Mouse (Mus musculus): Measurements from ENCODE around the gene Htr3a. TPM values are rescaled to one million over a fixed set of nuclear protein-coding genes. Genes with fewer than 3 reads are reported as not detected.

The Htr3a gene
- total and polyA plus RNA-seq, 3 experiments, result not detected

GRCm38 (mm10) chr9:48916011-48916788 is 5.3 kb upstream of the Htr3a start:
- no peaks in the 10 kb centered on the region for H3K9me3 ChIP-seq (replicated peaks; ENCODE audit: insufficient read depth, low read length)
- no peak overlapping the region for H3K9ac ChIP-seq (ENCODE audit: control insufficient read depth, low read depth, low read length, poor library complexity, severe bottlenecking)
- H3K79me2 ChIP-seq (ENCODE audit: control insufficient read depth, insufficient read depth, low read length, poor library complexity), result no peaks in the 10 kb centered on the region
- no peaks in the 10 kb centered on the region for H3K36me3 ChIP-seq (ENCODE audit: control insufficient read depth in 1 of 2, insufficient read depth in 2 of 2, low read length in 2 of 2)
- H3K27me3 ChIP-seq (ENCODE audit: control insufficient read depth in 1 of 2, insufficient read depth in 2 of 2, low read length in 2 of 2), result peaks cover 2 to 4% of the 10 kb centered on the region in 2 experiments
- H3K4me1 ChIP-seq (ENCODE audit: control insufficient read depth in 1 of 2, insufficient read depth in 2 of 2, low read length in 2 of 2), result no peaks in the 10 kb centered on the region
- TF ChIP-seq SIN3A (IDR thresholded peaks at IDR 0.05; ENCODE audit: low read length), result no peak
- TF ChIP-seq CTCF (IDR thresholded peaks at IDR 0.05 in 2 of 3, conservative IDR thresholded peaks at IDR 0.05 in 1 of 3; ENCODE audit: control insufficient read depth in 1 of 3, insufficient read depth in 1 of 3, low read depth in 2 of 3, low read length in 3 of 3, poor library complexity in 1 of 3, severe bottlenecking in 1 of 3), result no peak
- no peak for TF ChIP-seq POLR2AphosphoS5 (IDR thresholded peaks at IDR 0.05; ENCODE audit: borderline replicate concordance, low read depth, low read length)
- TF ChIP-seq GABPA (IDR thresholded peaks at IDR 0.05; ENCODE audit: low read depth, low read length), result no peak
- TF ChIP-seq MAX (IDR thresholded peaks at IDR 0.05; ENCODE audit: low read length), result no peak
- TF ChIP-seq MYC (IDR thresholded peaks at IDR 0.05; ENCODE audit: low read depth, low read length), result no peak
- TF ChIP-seq TCF12 (IDR thresholded peaks at IDR 0.05; ENCODE audit: low read depth, low read length), result no peak
- no peak for TF ChIP-seq NRF1 (IDR thresholded peaks at IDR 0.05; ENCODE audit: insufficient read depth, low read depth, low read length, poor library complexity, severe bottlenecking)
- no peak for TF ChIP-seq POLR2AphosphoS2 (IDR thresholded peaks at IDR 0.05; ENCODE audit: low read length)
- no peak for TF ChIP-seq ZMIZ1 (IDR thresholded peaks at IDR 0.05; ENCODE audit: low read depth, low read length)
- TF ChIP-seq USF2 (IDR thresholded peaks at IDR 0.05; ENCODE audit: borderline replicate concordance in 1 of 2, insufficient read depth in 1 of 2, low read depth in 1 of 2, low read length in 2 of 2), result no peak
- no peak for TF ChIP-seq POLR2A (IDR thresholded peaks at IDR 0.05; ENCODE audit: control insufficient read depth in 1 of 2, insufficient read depth in 1 of 2, low read depth in 1 of 2, low read length in 2 of 2, poor library complexity in 1 of 2)
- TF ChIP-seq RAD21 (IDR thresholded peaks at IDR 0.05; ENCODE audit: low read depth, low read length), result no peak
- H3K4me3 ChIP-seq (ENCODE audit: control insufficient read depth in 1 of 2, insufficient read depth in 1 of 2, low read depth in 2 of 2, low read length in 2 of 2), result no peak overlapping the region
- DNase-seq (ENCODE audit: low read depth, low spot score), result no peak
- H3K27ac ChIP-seq (ENCODE audit: control insufficient read depth, low read depth, low read length), result no peak overlapping the region

GRCm38 (mm10) chr9:48904421-48904820 is 6.5 kb downstream of the Htr3a start:
- no peaks in the 10 kb centered on the region for H3K4me1 ChIP-seq (ENCODE audit: control insufficient read depth in 1 of 2, insufficient read depth in 2 of 2, low read length in 2 of 2)
- H3K9ac ChIP-seq (ENCODE audit: control insufficient read depth, low read depth, low read length, poor library complexity, severe bottlenecking), result no peak overlapping the region
- no peaks in the 10 kb centered on the region for H3K79me2 ChIP-seq (ENCODE audit: control insufficient read depth, insufficient read depth, low read length, poor library complexity)
- no peak for DNase-seq (ENCODE audit: low read depth, low spot score)
- 0 out of 4 replicates have a peak, but pooled peaks cover 0 to 1% of the 10 kb centered on the region in 2 experiments for H3K27me3 ChIP-seq (ENCODE audit: control insufficient read depth in 1 of 2, insufficient read depth in 2 of 2, low read length in 2 of 2)
- H3K36me3 ChIP-seq (ENCODE audit: control insufficient read depth in 1 of 2, insufficient read depth in 2 of 2, low read length in 2 of 2), result no peaks in the 10 kb centered on the region
- TF ChIP-seq USF1 (IDR thresholded peaks at IDR 0.05; ENCODE audit: low read depth, low read length), result no peak
- no peak for TF ChIP-seq RCOR1 (IDR thresholded peaks at IDR 0.05; ENCODE audit: low read depth, low read length)
- TF ChIP-seq UBTF (IDR thresholded peaks at IDR 0.05; ENCODE audit: borderline replicate concordance, insufficient read depth, low read depth, low read length), result no peak
- no peak for TF ChIP-seq BHLHE40 (IDR thresholded peaks at IDR 0.05; ENCODE audit: borderline replicate concordance, low read depth, low read length)
- no peak for TF ChIP-seq CHD1 (IDR thresholded peaks at IDR 0.05; ENCODE audit: low read depth, low read length)
- no peak for TF ChIP-seq HCFC1 (IDR thresholded peaks at IDR 0.05; ENCODE audit: low read depth, low read length)
- no peak overlapping the region for H3K27ac ChIP-seq (ENCODE audit: control insufficient read depth, low read depth, low read length)
- no peak overlapping the region for H3K4me3 ChIP-seq (ENCODE audit: control insufficient read depth in 1 of 2, insufficient read depth in 1 of 2, low read depth in 2 of 2, low read length in 2 of 2)
- no peaks in the 10 kb centered on the region for H3K9me3 ChIP-seq (replicated peaks; ENCODE audit: insufficient read depth, low read length)
